Mouse (Mus musculus): Measurements from ENCODE around the gene Batf. TPM values are rescaled to one million over a fixed set of nuclear protein-coding genes. Genes with fewer than 3 reads are reported as not detected.

Batf gene
- not detected in 2 replicates for polyA plus RNA-seq (2012; ENCODE audit: insufficient read depth, insufficient read length, low replicate concordance, missing spikeins)

- Histone ChIP-seq H3K4me3 (ENCODE audit: insufficient read depth, low read depth, low read length) (peak within 1 kb of the TSS; percentile 22), H3K27ac (ENCODE audit: insufficient read depth, low read depth, low read length) (no peak within 1 kb of the TSS), H3K4me1 (ENCODE audit: control insufficient read depth, insufficient read depth, low read length) (no peaks in the 10 kb centered on the region)
- TF ChIP-seq CTCF (IDR thresholded peaks at IDR 0.05; ENCODE audit: insufficient read depth, low read depth, low read length) (no peak), POLR2A (IDR thresholded peaks at IDR 0.05; ENCODE audit: insufficient read depth, low read depth, low read length) (no peak)
- 55% methylated on average over 22 of the region's 22 CpGs for WGBS
Observed at GRCm38 (mm10) chr12:85686466-85687216, at the start of gene Batf. Batf (plus strand) TSS chr12:85686669.

GRCm38 (mm10) chr12:85637932-85638331 is 48.5 kb upstream of the Batf start:
- TF ChIP-seq CTCF (IDR thresholded peaks at IDR 0.05; ENCODE audit: insufficient read depth, low read depth, low read length) (no peak), POLR2A (IDR thresholded peaks at IDR 0.05; ENCODE audit: insufficient read depth, low read depth, low read length) (no peak)
- 88% methylated on average over 9 of the region's 9 CpGs for WGBS
- peaks cover 35% of the 10 kb centered on the region for H3K4me1 ChIP-seq (ENCODE audit: control insufficient read depth, insufficient read depth, low read length)
- no peak overlapping the region for H3K27ac ChIP-seq (ENCODE audit: insufficient read depth, low read depth, low read length)
- no peak overlapping the region for H3K4me3 ChIP-seq (ENCODE audit: insufficient read depth, low read depth, low read length)

- WGBS = 75% methylated on average over 20 of the region's 20 CpGs
Observed at GRCm38 (mm10) chr12:85638541-85639325, 47.7 kb upstream of the Batf start.

GRCm38 (mm10) chr12:85639326-85640008 is 47.0 kb upstream of the Batf start:
- 0 out of 2 replicates have a peak overlapping the region, but pooled peaks have one; percentile 9 for H3K27ac ChIP-seq (ENCODE audit: insufficient read depth, low read depth, low read length)
- no peak for TF ChIP-seq CTCF (IDR thresholded peaks at IDR 0.05; ENCODE audit: insufficient read depth, low read depth, low read length)
- TF ChIP-seq POLR2A (IDR thresholded peaks at IDR 0.05; ENCODE audit: insufficient read depth, low read depth, low read length) = no peak
- 37% methylated on average over 12 of the region's 12 CpGs for WGBS

More at GRCm38 (mm10) chr12:85638541-85639325, 47.7 kb upstream of the Batf start:
- Histone ChIP-seq H3K27ac (ENCODE audit: insufficient read depth, low read depth, low read length) (0 out of 2 replicates have a peak overlapping the region, but pooled peaks have one; percentile 9), H3K4me1 (ENCODE audit: control insufficient read depth, insufficient read depth, low read length) (peaks cover 36% of the 10 kb centered on the region), H3K4me3 (ENCODE audit: insufficient read depth, low read depth, low read length) (no peak overlapping the region)
- TF ChIP-seq CTCF (IDR thresholded peaks at IDR 0.05; ENCODE audit: insufficient read depth, low read depth, low read length) (no peak), POLR2A (IDR thresholded peaks at IDR 0.05; ENCODE audit: insufficient read depth, low read depth, low read length) (no peak)

GRCm38 (mm10) chr12:85640852-85641563 is 45.5 kb upstream of the Batf start:
- WGBS = 72% methylated on average over 10 of the region's 10 CpGs
- Histone ChIP-seq H3K4me3 (ENCODE audit: insufficient read depth, low read depth, low read length) (no peak overlapping the region), H3K27ac (ENCODE audit: insufficient read depth, low read depth, low read length) (peak overlapping the region; percentile 29; the same call in 1 of the 2 replicates), H3K4me1 (ENCODE audit: control insufficient read depth, insufficient read depth, low read length) (peaks cover 37% of the 10 kb centered on the region)
- TF ChIP-seq CTCF (IDR thresholded peaks at IDR 0.05; ENCODE audit: insufficient read depth, low read depth, low read length) = no peak
- TF ChIP-seq POLR2A (IDR thresholded peaks at IDR 0.05; ENCODE audit: insufficient read depth, low read depth, low read length) = no peak

More at GRCm38 (mm10) chr12:85639326-85640008, 47.0 kb upstream of the Batf start:
- Histone ChIP-seq H3K4me3 (ENCODE audit: insufficient read depth, low read depth, low read length) (no peak overlapping the region), H3K4me1 (ENCODE audit: control insufficient read depth, insufficient read depth, low read length) (peaks cover 37% of the 10 kb centered on the region)

GRCm38 (mm10) chr12:85641564-85641931 is 44.9 kb upstream of the Batf start:
- peaks cover 37% of the 10 kb centered on the region for H3K4me1 ChIP-seq (ENCODE audit: control insufficient read depth, insufficient read depth, low read length)
- H3K4me3 ChIP-seq (ENCODE audit: insufficient read depth, low read depth, low read length) = no peak overlapping the region
- TF ChIP-seq POLR2A (IDR thresholded peaks at IDR 0.05; ENCODE audit: insufficient read depth, low read depth, low read length) = no peak
- TF ChIP-seq CTCF (IDR thresholded peaks at IDR 0.05; ENCODE audit: insufficient read depth, low read depth, low read length) = no peak
- H3K27ac ChIP-seq (ENCODE audit: insufficient read depth, low read depth, low read length) = peak overlapping the region; percentile 29; the same call in 1 of the 2 replicates
- WGBS = 40% methylated on average over 4 of the region's 4 CpGs

GRCm38 (mm10) chr12:85643735-85644134 is 42.7 kb upstream of the Batf start:
- Histone ChIP-seq H3K4me3 (ENCODE audit: insufficient read depth, low read depth, low read length) (no peak overlapping the region), H3K27ac (ENCODE audit: insufficient read depth, low read depth, low read length) (no peak overlapping the region), H3K4me1 (ENCODE audit: control insufficient read depth, insufficient read depth, low read length) (peaks cover 31% of the 10 kb centered on the region)
- WGBS = 70% methylated on average over 5 of the region's 5 CpGs
- TF ChIP-seq CTCF (IDR thresholded peaks at IDR 0.05; ENCODE audit: insufficient read depth, low read depth, low read length) (no peak), POLR2A (IDR thresholded peaks at IDR 0.05; ENCODE audit: insufficient read depth, low read depth, low read length) (no peak)

GRCm38 (mm10) chr12:85645664-85646063 is 40.8 kb upstream of the Batf start:
- 92% methylated on average over 4 of the region's 4 CpGs for WGBS
- TF ChIP-seq POLR2A (IDR thresholded peaks at IDR 0.05; ENCODE audit: insufficient read depth, low read depth, low read length) (no peak), CTCF (IDR thresholded peaks at IDR 0.05; ENCODE audit: insufficient read depth, low read depth, low read length) (no peak)
- Histone ChIP-seq H3K4me1 (ENCODE audit: control insufficient read depth, insufficient read depth, low read length) (peaks cover 22% of the 10 kb centered on the region), H3K4me3 (ENCODE audit: insufficient read depth, low read depth, low read length) (no peak overlapping the region), H3K27ac (ENCODE audit: insufficient read depth, low read depth, low read length) (no peak overlapping the region)
